Mouse (Mus musculus) brain, embryonic 14.5 days (tissue): ENCODE measurements around the gene Zfp36.

ENCODE experiments used
- CTCF ChIP-seq: fragments of 200-500 bp; IDR thresholded peaks from 2 replicates; pipeline ENCODE4 v1.5.1; 2012; ENCODE audit warnings: inconsistent platforms, mild to moderate bottlenecking, moderate library complexity, borderline replicate concordance; ENCODE audit not compliant: insufficient read depth, insufficient read length; ENCODE audit errors: extremely low read depth
- POLR2A ChIP-seq: fragments of 200-500 bp; IDR thresholded peaks from 2 replicates; pipeline ENCODE4 v1.6.1; 2012; ENCODE audit warnings: mild to moderate bottlenecking, inconsistent platforms, borderline replicate concordance; ENCODE audit not compliant: poor library complexity, insufficient read depth, insufficient read length, severe bottlenecking; ENCODE audit errors: extremely low read depth

DNA sequence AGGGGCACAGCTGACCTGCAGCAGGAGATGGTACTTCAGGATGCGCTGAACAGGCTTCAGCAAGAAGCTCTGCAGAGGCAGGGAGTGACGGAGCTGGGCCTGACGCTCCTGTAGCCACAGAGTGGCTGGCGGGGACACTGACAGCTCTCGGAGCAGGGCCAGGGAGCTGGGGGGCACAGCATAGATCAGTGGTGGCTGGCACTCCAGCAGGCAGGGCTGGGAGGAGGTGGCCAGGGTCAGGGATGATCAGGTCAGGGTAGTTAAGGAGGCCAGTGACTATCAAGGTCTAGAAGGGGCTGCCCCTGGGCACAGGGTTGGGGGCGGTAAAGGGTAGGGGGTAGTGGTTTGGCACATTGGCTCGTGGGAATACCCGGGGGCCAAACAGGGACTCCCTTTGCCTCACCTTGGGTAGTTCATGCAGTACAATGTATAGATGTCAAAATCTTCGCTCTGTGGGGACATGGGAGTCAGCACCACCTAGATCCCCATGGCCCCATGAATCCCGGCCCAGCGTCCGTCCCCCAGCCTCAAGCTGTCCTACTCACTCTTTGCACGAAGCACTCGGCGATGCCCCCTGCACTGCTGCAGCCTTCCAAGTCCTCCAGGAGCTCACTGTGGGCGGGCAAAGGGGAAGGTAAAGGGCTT lies 11.7 kb downstream of the Zfp36 start:
- TF ChIP-seq CTCF (no peak), POLR2A (no peak)
